Mouse (Mus musculus): ENCODE measurements at regions not wholly inside any gene's neighbourhood (a gene's known extent, or its start where the extent isn't known, plus 50 kb on each side); places are given as distances from the start of the nearest gene placed in this dataset.

DNA sequence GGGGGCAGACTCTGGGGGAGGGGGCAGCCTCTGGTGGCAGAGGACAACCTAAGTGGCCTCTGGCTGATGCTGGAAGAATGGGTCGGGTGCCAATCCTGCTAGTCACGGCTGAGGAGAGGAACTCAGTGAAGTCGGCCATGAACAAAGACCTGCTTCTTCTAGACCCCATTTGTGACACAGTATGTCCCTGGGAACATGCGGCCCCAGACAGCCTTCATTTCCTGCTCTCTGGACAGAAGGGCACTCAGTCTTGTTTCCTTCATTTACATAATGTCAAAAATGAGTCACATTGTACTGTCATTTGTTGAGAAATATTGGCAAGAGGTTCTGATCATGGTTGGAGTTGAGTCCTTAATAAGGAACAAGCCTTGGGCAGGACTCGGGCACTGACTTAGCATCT lies 116.5 kb upstream of the Hes1 start:
- TF ChIP-seq CTCF (IDR thresholded peaks at IDR 0.05; ENCODE audit: borderline replicate concordance, insufficient read depth, low read depth, low read length): no peak
- no peak for TF ChIP-seq POLR2A (IDR thresholded peaks at IDR 0.05; ENCODE audit: borderline replicate concordance, insufficient read depth, low read length)

Data from cerebellum, adult 2 months (tissue).